Mouse (Mus musculus) left cerebral cortex, postnatal 25 days (tissue): Measurements from ENCODE around the gene Hbb-bh2. TPM values are rescaled to one million over a fixed set of nuclear protein-coding genes. Genes with fewer than 3 reads are reported as not detected.
"Not testable (repeated sequence)": the region's sequence is repeated elsewhere in the genome, so short reads cannot be mapped to it uniquely, and the experiment has no call there.

Experiments used
- DNase-seq, 2 experiments: peaks; one replicate each; pipeline ENCODE4 v3.0.0; 2022; ENCODE audit warnings: low spot score in 2 of 2, mixed read lengths in 1 of 2
- intact Hi-C: fragments of 180-260 bp; cut with DNase I; formaldehyde crosslinking; loops from one replicate; pipeline ENCODE4 v1.15.1; 2025
- total RNA-seq, 2 experiments: library from RNA; stranded (reverse); gene quantifications; 2 replicates each; pipeline ENCODE4 v1.2.3; 2021

Hbb-bh2 gene
- total RNA-seq, 2 experiments from 2014 or later: not detected

DNA sequence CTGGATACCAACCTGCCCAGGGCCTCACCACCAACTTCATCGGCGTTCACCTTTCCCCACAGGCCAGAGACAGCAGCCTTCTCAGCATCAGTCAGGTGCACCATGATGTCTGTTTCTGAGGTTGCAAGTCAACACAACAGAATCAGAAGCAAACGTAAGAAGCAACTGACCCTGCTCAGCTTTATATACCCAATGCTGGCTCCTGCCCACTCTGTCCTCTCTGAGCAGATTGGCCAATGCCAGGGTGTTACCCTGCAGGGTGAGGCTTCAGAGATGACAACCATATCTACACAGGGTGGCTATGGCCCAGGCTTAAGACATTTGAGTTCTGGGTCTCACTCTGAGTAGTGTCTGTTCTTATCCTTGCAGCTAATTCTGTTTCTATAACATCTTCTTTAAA, 26.6 kb downstream of the Hbb-bh2 start, which contains the start of gene Hbb-bt:
Gene Hbb-bt, minus strand, starts transcription at position 231 of the 400 bp plus-strand sequence.
- no peak for DNase-seq
- intact Hi-C loops: no loop called here

DNA sequence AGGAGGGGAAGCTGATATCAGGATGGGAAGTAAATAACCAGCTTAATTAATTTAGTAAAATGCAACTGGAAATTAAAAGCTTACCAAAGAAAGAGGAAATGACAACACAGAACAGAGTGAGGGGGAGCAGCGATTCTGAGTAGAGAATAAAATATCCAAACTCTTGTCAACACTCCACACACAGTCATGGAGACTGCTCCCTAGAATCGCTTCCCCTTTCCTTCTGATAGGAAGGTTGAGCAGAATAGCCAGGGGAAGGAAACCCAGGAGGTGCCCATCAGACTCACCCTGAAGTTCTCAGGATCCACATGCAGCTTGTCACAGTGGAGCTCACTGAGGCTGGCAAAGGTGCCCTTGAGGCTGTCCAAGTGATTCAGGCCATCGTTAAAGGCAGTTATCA, 27.2 kb downstream of the Hbb-bh2 start:
- intact Hi-C loops, DNase-seq: not testable (repeated sequence)

DNA sequence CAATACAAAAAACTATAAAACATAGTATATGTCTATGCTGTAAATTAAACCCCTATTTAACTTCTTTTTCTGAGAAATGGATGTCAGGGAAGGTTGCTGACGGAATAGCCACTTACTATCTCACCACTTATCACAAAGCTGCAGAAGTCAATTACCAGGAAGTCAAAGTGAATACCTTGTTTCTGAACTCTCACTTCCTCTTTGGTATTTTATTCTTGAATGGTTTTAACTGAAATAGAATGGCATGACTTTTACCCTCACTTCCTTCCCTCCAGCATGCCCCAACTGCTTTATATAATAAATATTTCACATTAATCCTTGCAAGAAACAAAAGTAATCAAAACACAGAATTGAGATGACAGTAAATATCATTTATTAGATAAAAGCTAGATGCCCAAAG, 28.1 kb downstream of the Hbb-bh2 start:
- no peak for DNase-seq
- intact Hi-C loops: no loop called here

DNA sequence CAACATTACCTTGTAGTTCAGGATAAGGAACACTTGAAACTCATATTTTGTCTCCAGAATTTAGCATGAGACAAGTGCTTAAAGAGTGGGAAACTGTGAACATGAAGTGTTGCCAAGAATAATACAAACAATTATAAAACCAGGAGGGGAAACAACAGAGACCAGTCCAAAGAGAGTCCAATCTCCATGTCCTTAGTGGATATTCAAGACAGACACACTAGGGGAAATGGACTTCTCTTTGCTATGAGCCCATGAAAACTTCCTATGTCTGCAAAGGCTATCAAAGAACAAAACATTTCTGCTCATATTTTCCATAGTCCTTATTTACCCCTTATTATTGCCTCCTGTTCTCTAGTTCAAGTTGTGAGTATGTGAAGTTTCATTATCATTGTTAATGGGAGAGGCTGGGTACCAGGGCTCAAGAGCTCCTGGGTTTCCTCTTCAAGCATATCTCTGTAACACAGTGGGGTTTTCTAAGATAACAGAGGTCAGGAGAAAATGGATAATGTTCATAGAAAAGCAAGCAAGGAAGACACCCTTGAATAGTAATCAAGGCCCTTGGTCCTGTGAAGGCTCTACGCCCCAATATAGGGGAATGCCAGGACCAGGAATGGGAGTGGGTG, 29.0 kb downstream of the Hbb-bh2 start:
- intact Hi-C loops: no loop called here

DNA sequence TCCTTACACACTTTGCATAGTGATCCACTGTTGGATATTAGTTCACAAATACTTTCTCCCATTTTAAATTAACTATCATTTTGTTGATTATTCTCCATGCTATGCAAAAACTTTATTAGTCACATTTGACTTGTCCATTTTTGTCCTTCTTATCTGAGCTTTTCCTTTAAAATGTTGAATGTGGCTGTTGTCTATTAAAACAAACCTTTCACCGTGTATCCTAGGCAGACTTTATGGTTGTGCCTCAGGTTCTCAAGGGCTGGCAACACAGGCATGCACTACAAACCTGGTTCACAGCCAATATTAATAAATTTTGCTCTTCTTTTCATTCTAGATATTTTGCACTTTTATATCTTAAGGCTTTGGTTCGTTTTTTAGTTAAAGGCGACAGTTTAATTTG, 29.6 kb downstream of the Hbb-bh2 start:
- no peak for DNase-seq
- intact Hi-C loops: no loop called here

More for the DNA sequence above, 29.0 kb downstream of the Hbb-bh2 start:
- no peak for DNase-seq

DNA sequence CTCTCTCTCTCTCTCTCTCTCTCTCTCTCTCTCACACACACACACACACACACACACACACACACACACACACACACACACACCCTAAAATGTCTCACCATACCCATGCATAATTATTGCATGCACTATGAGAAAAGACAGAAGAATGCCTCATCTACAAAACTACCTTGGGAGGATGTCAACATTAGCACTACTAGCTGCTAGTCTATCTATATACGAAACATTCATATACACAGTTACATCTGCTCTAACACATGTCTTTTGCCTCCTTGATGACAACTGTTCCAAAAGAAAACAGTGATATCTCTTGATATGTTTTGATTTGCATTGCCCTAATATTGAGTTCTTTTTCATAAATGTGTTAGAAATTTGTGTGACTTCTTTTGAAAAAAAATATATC, 30.0 kb downstream of the Hbb-bh2 start:
- DNase-seq: no peak
- intact Hi-C loops: no loop called here

DNA sequence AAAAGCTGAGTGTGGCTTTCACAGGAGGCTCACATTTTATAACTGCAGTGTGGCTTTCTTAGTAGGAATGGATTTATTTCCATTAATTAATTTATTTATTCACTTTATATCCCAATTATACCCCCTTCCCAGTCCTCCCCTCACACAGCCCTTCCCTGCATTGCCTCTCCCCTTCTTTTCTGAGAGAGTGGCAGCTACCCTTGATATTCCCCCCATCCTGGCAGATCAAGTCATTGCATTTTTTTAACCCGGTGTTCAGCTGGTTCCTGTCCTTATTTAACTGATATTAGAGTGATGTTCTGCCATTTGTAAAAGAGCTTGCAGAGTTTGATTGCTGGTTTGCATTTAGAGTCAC, 30.5 kb downstream of the Hbb-bh2 start:
- intact Hi-C loops: loop anchor here (10.0 kb wide), 1 partner anchor 1295 kb away; no protein-coding TSS in a partner anchor

DNA sequence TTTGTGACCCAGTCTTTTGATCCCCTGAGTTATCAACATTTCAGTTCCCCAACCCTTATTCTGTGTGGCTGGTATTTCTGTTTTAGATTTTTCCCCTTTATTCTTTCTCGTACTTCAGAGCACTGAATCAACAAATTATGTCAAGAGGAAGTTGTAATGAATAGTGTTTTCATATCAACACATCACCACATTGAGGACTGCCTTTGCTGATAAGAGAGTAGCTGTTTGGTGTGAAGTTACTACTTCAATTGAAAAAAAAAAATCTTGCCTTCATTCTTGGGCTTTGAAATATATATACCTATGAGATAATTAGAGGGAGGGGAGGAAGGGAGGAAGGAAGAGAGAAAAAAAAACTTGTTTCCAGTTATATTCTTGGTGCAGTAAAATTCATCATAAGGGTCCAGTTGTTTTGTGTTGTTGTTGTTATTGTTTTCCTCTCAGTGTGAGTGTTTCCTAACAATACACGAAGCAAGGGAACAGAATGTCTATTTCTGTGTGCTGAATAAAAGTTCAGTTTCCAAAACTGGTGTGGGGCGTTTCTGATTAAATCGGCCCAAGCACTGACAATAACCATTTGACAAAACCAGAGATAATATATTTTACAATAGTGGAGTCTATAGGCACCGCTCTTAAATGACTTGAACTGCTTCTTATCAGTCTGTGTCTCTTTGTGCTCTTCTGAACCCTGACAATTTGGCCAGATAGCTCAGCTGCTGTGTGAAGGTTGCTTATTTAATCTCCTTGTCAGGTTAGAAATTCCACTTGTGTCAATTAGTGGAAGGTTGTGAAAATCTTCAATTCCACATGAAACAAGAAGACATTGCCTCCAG, 31.1 kb downstream of the Hbb-bh2 start:
- DNase-seq: no peak
- intact Hi-C loops: loop anchor here (10.0 kb wide), 1 partner anchor 1294 kb away; no protein-coding TSS in a partner anchor

More for the DNA sequence above, 30.5 kb downstream of the Hbb-bh2 start:
- no peak for DNase-seq

DNA sequence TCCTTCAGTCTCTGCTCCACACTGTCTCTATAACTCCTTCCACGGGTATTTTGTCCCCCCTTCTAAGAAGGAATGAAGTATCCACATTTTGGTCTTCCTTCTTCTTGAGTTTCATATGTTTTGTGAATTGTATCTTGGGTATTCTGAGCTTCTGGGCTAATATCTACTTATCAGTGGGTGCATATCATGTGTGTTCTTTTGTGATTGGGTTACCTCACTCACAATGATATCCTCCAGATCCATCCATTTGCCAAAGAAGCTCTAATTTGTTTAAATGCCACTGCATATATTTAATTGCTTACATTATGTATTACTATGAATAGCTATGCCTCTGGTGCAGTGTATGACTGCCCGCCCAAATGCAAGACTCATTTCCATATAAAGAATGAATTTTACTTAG, 32.2 kb downstream of the Hbb-bh2 start:
- intact Hi-C loops: loop anchor here (10.0 kb wide), 1 partner anchor 1293 kb away; no protein-coding TSS in a partner anchor
- not testable (repeated sequence) for DNase-seq

DNA sequence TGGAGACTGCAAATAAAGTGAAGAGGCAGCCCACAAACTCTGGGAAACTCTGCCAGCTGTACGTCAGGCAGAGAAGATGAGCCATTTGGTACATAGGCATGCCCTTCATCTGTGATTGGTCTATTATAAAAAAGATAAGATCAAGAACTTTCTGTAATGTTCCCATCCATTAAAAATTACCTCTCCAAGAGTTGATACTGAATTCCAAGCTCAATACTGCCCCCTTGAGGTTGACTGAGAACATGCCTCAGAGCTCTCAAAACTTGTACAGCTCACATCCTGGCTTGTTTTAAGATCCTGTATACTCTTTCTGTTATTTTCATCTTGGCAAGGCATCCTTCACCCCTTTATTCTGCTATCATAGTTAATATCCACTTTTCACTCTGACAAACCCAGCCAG, 33.5 kb downstream of the Hbb-bh2 start:
- DNase-seq: peak; percentile 13 to 31
- intact Hi-C loops: loop anchor here (10.0 kb wide), 1 partner anchor 1292 kb away; no protein-coding TSS in a partner anchor

DNA sequence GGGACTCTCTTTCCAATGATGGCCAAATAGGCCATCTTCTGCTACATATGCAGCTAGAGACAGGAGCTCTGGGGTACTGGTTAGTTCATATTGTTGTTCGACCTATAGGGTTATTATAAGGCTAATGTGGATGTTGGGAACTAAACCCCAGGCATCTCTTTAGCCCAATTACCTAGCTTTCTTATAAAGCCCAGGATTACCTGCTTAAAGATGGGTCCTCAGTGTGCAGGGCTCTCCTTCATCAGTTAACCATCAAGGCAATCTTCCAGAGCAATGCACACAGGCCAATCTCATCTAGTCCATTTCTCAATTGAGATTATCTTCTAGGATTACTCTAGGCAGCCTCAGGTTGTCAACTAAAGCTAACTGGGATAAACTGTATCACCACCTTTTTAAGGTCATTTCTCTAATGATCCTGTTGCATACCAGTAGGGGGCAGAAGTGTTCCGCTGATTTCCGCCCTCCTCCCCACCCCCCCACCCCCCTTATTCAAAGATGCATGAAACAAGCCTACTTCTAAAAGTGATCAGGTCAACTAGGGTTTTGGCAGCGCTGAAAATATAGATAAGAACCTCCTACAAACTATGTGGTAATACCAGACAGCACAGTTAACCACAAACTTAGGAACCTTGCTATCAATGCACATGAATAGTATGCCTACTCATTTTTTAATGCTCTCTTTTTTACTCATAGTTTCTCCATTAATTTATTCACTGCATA, 47.5 kb downstream of the Hbb-bh2 start:
- DNase-seq: no peak
- intact Hi-C loops: no loop called here

DNA sequence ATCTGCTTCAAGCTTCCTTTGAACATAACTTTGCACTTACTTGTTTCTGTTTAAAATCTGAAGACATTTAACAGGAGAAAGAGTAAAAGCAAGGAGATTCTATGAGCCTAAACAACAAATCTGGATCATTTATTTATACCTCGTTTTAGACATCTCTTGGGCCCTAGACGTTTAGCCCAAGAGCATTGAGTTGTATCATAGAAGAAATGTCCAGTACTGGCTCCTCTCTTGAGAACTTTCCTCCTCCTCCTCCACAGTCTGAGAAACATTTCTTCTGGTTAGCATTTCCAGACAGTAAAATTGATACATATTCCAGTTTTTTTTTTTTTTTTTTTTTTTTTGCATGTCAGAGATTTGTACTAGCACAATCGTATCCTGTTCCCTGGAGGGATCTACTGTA, 48.6 kb downstream of the Hbb-bh2 start, which contains the start of gene Olfr67:
Gene Olfr67, minus strand, starts transcription at position 101 of the 400 bp plus-strand sequence.
- DNase-seq: no peak
- intact Hi-C loops: no loop called here

Other genes starting within 250 kb of the Hbb-bh2 start
- not detected for gene Olfr619, start 239.9 kb downstream of the Hbb-bh2 start, total RNA-seq
- not detected for gene Olfr620, start 228.0 kb downstream of the Hbb-bh2 start, total RNA-seq
- not detected for gene Olfr622, start 197.8 kb downstream of the Hbb-bh2 start, total RNA-seq
- not detected for gene Olfr623, start 176.8 kb downstream of the Hbb-bh2 start, total RNA-seq
- gene Olfr624, start 169.3 kb downstream of the Hbb-bh2 start, total RNA-seq: under 1 TPM in 1 of 2 experiments, not detected in 1; 0.07 TPM
- not detected for gene Olfr625-ps1, start 157.8 kb downstream of the Hbb-bh2 start, total RNA-seq
- not detected for gene Olfr243, start 125.8 kb downstream of the Hbb-bh2 start, total RNA-seq
- not detected for gene Olfr628, start 110.1 kb downstream of the Hbb-bh2 start, total RNA-seq
- gene Olfr629, start 95.6 kb downstream of the Hbb-bh2 start, total RNA-seq: not detected
- gene Olfr630, start 83.2 kb downstream of the Hbb-bh2 start, total RNA-seq: not detected
- gene Olfr69, start 68.9 kb downstream of the Hbb-bh2 start, total RNA-seq: not detected
- not detected for gene Olfr68, start 60.8 kb downstream of the Hbb-bh2 start, total RNA-seq
- gene Olfr67, start 48.7 kb downstream of the Hbb-bh2 start, total RNA-seq: not detected
- 10 to 100 TPM; 78.9 to 84.4 TPM for gene Hbb-bt, start 26.5 kb downstream of the Hbb-bh2 start, total RNA-seq
- 100 to 1,000 TPM; 511 to 567 TPM for gene Hbb-bs, start 12.4 kb downstream of the Hbb-bh2 start, total RNA-seq
- not detected for gene Hbb-bh1, start 2.6 kb upstream of the Hbb-bh2 start, total RNA-seq
- gene Hbb-y, start 12.7 kb upstream of the Hbb-bh2 start, total RNA-seq: not detected
- gene Olfr66, start 45.7 kb upstream of the Hbb-bh2 start, total RNA-seq: not detected
- not detected for gene Olfr64, start 54.0 kb upstream of the Hbb-bh2 start, total RNA-seq
- not detected for gene Olfr65, start 63.0 kb upstream of the Hbb-bh2 start, total RNA-seq
- not detected for gene Olfr631, start 88.3 kb upstream of the Hbb-bh2 start, total RNA-seq
- gene Olfr632, start 93.8 kb upstream of the Hbb-bh2 start, total RNA-seq: not detected
- not detected for gene Olfr633, start 103.9 kb upstream of the Hbb-bh2 start, total RNA-seq
- gene Olfr635, start 130.6 kb upstream of the Hbb-bh2 start, total RNA-seq: under 1 TPM; 0.05 to 0.07 TPM
- not detected for gene Olfr638, start 158.2 kb upstream of the Hbb-bh2 start, total RNA-seq
- under 1 TPM; 0.07 to 0.16 TPM for gene Olfr639, start 176.8 kb upstream of the Hbb-bh2 start, total RNA-seq
- not detected for gene Olfr640, start 185.1 kb upstream of the Hbb-bh2 start, total RNA-seq
- not detected for gene Olfr641, start 194.9 kb upstream of the Hbb-bh2 start, total RNA-seq
- not detected for gene Olfr642, start 212.1 kb upstream of the Hbb-bh2 start, total RNA-seq
- gene 4930516K23Rik, start 220.9 kb upstream of the Hbb-bh2 start, total RNA-seq: not detected
- gene Olfr644, start 231.3 kb upstream of the Hbb-bh2 start, total RNA-seq: not detected
- gene Olfr645, start 244.9 kb upstream of the Hbb-bh2 start, total RNA-seq: not detected